Mouse (Mus musculus) olfactory bulb, adult 2 months (tissue): ENCODE measurements around the gene Gm6993. TPM values are rescaled to one million over a fixed set of nuclear protein-coding genes. Genes with fewer than 3 reads are reported as not detected.

Experiments used
- H3K27ac ChIP-seq: fragments of 200-500 bp; 2 replicates; pipeline ENCODE4 v1.5.1; 2012; ENCODE audit warnings: low read depth, low read length; ENCODE audit not compliant: insufficient read depth
- H3K4me1 ChIP-seq: fragments of 200-500 bp; 2 replicates; pipeline ENCODE4 v1.6.1; 2012; ENCODE audit warnings: low read length; ENCODE audit not compliant: control insufficient read depth, insufficient read depth
- H3K4me3 ChIP-seq: fragments of 200-500 bp; 2 replicates; pipeline ENCODE4 v1.5.1; 2012; ENCODE audit warnings: mild to moderate bottlenecking, low read depth, low read length, moderate library complexity; ENCODE audit not compliant: insufficient read depth
- CTCF ChIP-seq: fragments of 200-500 bp; IDR thresholded peaks from 2 replicates; pipeline ENCODE4 v1.5.1; 2012; ENCODE audit warnings: low read depth, mild to moderate bottlenecking, low read length, moderate library complexity; ENCODE audit not compliant: insufficient read depth
- POLR2A ChIP-seq: fragments of 200-500 bp; IDR thresholded peaks from 2 replicates; pipeline ENCODE4 v1.6.1; 2012; ENCODE audit warnings: mild to moderate bottlenecking, low read depth, low read length, moderate library complexity; ENCODE audit not compliant: insufficient read depth
- WGBS: fragments of 180-500 bp; shearing (Covaris S2); methylation state at CpG from one replicate; pipeline ENCODE4 v1.1.7; 2018; 5-methylcytosine and 5-hydroxymethylcytosine counted together
- polyA plus RNA-seq: library from polyadenylated mRNA; stranded (reverse); fragments of >200 nt; gene quantifications from 2 replicates; pipeline ENCODE4 v1.2.4, GENCODE M21; 2012; ENCODE audit warnings: low replicate concordance; ENCODE audit not compliant: missing spikeins, insufficient read depth, insufficient read length

Gene Gm6993
- not detected in 2 replicates for polyA plus RNA-seq

GRCm38 (mm10) chr12:31240470-31240869, at the start of gene Gm6993:
TSS of gene Gm6993 (plus strand) at chr12:31240770.
- Histone ChIP-seq H3K4me1 (peaks cover 6% of the 10 kb centered on the region; the same call in 1 of the 2 replicates), H3K4me3 (no peak within 1 kb of the TSS), H3K27ac (no peak within 1 kb of the TSS)
- TF ChIP-seq POLR2A (no peak), CTCF (no peak)
- WGBS = 86% methylated on average over 5 of the region's 5 CpGs

- H3K27ac ChIP-seq = no peak overlapping the region
- no peak overlapping the region for H3K4me3 ChIP-seq
- 23% methylated on average over 8 of the region's 8 CpGs for WGBS
- no peaks in the 10 kb centered on the region for H3K4me1 ChIP-seq
- no peak for TF ChIP-seq CTCF
- no peak for TF ChIP-seq POLR2A
Observed at GRCm38 (mm10) chr12:31191329-31191954, 49.1 kb upstream of the Gm6993 start.

- Histone ChIP-seq H3K4me3 (no peak overlapping the region), H3K4me1 (no peaks in the 10 kb centered on the region), H3K27ac (no peak overlapping the region)
- 96% methylated on average over 1 of the region's 1 CpGs for WGBS
- no peak for TF ChIP-seq POLR2A
- no peak for TF ChIP-seq CTCF
Observed at GRCm38 (mm10) chr12:31202509-31202908, 38.1 kb upstream of the Gm6993 start.

- TF ChIP-seq CTCF = no peak
- no peak for TF ChIP-seq POLR2A
- WGBS = 71% methylated on average over 6 of the region's 6 CpGs
- H3K27ac ChIP-seq = no peak overlapping the region
- H3K4me3 ChIP-seq = no peak overlapping the region
- H3K4me1 ChIP-seq = no peaks in the 10 kb centered on the region
Observed at GRCm38 (mm10) chr12:31203746-31204455, 36.7 kb upstream of the Gm6993 start.

GRCm38 (mm10) chr12:31204898-31205297, 35.7 kb upstream of the Gm6993 start:
- WGBS = 97% methylated on average over 3 of the region's 3 CpGs
- TF ChIP-seq POLR2A (no peak), CTCF (no peak)
- Histone ChIP-seq H3K4me3 (no peak overlapping the region), H3K27ac (no peak overlapping the region), H3K4me1 (no peaks in the 10 kb centered on the region)

GRCm38 (mm10) chr12:31205983-31206633, 34.5 kb upstream of the Gm6993 start:
- Histone ChIP-seq H3K4me3 (no peak overlapping the region), H3K4me1 (no peaks in the 10 kb centered on the region), H3K27ac (no peak overlapping the region)
- TF ChIP-seq CTCF = no peak
- no peak for TF ChIP-seq POLR2A
- WGBS = 85% methylated on average over 10 of the region's 10 CpGs

- H3K4me1 ChIP-seq = no peaks in the 10 kb centered on the region
- no peak overlapping the region for H3K27ac ChIP-seq
Observed at GRCm38 (mm10) chr12:31208766-31209165, 31.8 kb upstream of the Gm6993 start.

GRCm38 (mm10) chr12:31209377-31209805, 31.2 kb upstream of the Gm6993 start:
- WGBS = 28% methylated on average over 5 of the region's 5 CpGs
- Histone ChIP-seq H3K4me1 (no peaks in the 10 kb centered on the region), H3K27ac (no peak overlapping the region), H3K4me3 (no peak overlapping the region)
- TF ChIP-seq POLR2A (no peak), CTCF (no peak)

More at GRCm38 (mm10) chr12:31208766-31209165, 31.8 kb upstream of the Gm6993 start:
- 42% methylated on average over 6 of the region's 6 CpGs for WGBS
- TF ChIP-seq POLR2A (no peak), CTCF (no peak)
- H3K4me3 ChIP-seq = no peak overlapping the region

- Histone ChIP-seq H3K4me3 (no peak overlapping the region), H3K27ac (no peak overlapping the region), H3K4me1 (no peaks in the 10 kb centered on the region)
- WGBS = 31% methylated on average over 7 of the region's 7 CpGs
- TF ChIP-seq POLR2A (no peak), CTCF (no peak)
Observed at GRCm38 (mm10) chr12:31213556-31213955, 27.0 kb upstream of the Gm6993 start.
